Mouse (Mus musculus): ENCODE measurements around the gene Acvr2a.

Acvr2a gene

DNA sequence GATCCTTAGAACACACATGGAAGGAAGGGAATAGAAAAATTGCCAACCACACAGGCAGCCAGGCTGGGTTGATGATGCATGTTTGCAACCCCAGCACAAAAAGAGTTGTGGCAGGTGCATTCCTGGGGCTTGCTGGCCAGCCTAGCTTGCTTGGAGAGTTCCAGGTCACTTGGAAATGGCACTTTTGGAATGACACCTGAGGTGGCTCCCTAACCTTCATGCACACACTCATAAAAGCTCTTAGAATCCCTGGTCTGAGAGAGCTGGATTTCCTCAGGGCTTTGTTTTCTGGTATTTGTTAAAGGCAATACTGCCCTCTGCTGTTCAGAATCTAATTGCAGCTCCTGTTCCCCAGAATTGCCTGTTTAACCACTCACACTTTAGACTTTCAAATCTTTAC, 72.0 kb downstream of the Acvr2a start:
- peak in 1 of 2 experiments; percentile 4 for DNase-seq

- DNase-seq, result no peak
Measured at GRCm38 (mm10) chr2:48895186-48895585, 81.3 kb downstream of the Acvr2a start.

DNA sequence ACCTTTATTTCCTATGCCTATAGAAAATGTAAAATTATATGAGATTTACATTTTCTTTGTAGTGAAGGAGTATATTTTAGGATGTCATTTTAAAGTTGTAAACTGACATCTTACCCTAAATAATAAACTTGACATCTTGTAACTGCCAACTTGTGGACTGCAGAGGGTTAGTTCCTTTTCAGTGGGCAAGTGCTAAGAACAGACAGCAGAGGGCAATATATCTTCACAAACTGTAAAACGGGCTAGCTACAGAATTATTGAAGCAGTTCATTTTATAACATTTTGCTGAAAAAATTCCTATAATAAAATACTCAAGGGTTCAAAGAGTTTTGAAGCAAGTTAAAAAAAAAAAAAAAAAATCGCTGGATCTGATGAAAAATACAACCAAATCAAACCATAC, 95.0 kb downstream of the Acvr2a start:
- no peak for DNase-seq

- no peak for DNase-seq
Measured at GRCm38 (mm10) chr2:48914185-48914584, 100.3 kb downstream of the Acvr2a start.

- DNase-seq, result no peak
Measured at GRCm38 (mm10) chr2:48915832-48916231, 101.9 kb downstream of the Acvr2a start.

DNA sequence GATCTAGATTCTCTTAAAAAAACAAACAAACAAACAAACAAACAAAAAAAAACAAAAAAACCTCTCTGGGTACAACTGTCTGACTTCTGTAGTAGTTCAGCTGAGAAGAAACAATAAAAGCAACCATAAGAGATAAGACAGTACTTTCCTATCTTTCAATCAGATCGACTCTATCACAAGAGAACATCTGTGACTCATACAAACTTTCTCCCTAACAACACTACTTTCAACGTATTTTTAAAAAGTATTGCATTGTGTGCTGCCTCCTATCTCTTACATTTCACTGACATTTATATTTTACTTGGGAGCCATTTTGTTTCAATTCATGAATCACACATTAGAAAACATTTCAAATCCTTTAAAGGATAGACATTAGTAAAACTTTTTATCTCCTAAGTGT, 121.1 kb downstream of the Acvr2a start:
- DNase-seq, result no peak

- no peak for DNase-seq
Measured at GRCm38 (mm10) chr2:48947761-48948160, 133.9 kb downstream of the Acvr2a start.

DNA sequence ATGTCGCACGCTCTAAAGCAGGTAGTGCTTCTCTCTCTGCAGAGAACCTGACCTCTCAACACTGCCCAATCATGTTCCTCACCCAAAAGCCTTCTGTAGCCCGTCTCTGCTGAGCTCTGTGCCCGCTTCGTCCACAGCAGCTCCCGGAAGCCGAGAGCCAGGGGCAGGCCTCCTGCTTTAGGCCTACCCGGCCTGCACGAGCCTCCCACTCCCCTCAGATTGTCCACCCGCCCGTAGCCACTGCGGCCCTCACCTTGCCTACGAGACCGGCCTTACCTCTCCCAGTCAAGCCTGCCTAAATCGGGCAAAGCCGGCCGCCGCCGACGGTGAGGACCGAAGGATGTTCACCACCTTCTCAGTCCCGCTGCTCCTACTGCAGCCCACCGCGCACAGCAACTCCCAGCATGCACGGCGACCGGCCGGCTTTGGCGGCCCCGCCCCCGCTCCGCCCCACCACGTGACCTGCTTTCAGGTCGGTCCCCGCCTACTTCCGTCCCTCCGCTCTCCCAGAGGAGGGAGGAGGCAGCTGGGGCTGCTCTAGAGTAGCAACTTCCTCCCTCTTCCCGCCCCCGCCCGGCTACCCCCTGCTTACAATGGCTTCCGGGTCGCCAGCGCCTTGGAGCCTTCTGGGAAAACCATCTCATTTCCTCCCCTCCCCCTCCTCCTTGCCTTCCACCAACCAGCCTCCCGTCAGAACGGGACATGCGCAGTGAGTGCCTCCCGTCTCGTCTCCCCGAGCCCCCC, 135.1 kb downstream of the Acvr2a start, which contains the start of gene Mbd5:
Gene Mbd5 (plus strand): TSS at position 668 of the 744 bp plus-strand sequence.
- DNase-seq, result peak; percentile 99

GRCm38 (mm10) chr2:48949743-48950251, 135.9 kb downstream of the Acvr2a start:
- peak; percentile 44 to 53 for DNase-seq

DNA sequence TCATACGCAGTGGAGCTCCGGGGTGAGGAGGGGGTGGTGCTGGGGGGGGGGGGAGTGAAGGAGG, 136.2 kb downstream of the Acvr2a start, which contains the start of gene Orc4:
Gene Orc4 (minus strand): TSS at position 26 of the 64 bp plus-strand sequence.
- no peak for DNase-seq

GRCm38 (mm10) chr2:48950316-48950880, 136.5 kb downstream of the Acvr2a start:
- no peak for DNase-seq
